In the genomic region with DNA sequence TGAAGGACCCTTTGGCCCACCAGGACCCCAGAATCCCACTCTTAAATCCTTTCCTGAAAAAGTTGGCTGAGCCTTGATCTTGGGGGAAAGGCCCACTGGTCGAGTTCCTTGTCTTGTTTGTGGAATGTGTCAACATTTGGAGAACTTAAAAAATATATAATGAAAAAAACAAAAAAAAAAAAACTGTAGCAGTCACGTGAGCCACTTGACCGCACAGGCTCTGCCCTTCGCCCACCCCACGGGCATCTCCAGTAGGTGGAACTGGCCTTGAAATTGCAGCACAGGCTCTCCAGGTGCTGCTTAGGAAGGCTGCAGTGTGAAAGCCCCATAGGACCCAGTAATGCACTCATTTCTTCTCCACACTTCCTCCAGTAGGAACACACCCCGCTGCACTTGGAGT, we compare ENCODE assay signal across 25 mouse cellular contexts.
"Had no signal": no experiment of that assay in that cellular context is flagged by ENCODE, and none has a peak within 500 bp of the region (broad histone marks: within the 10 kb centered on the region; RNA-seq: fewer than 3 reads in every experiment).

No protein-coding gene starts in this region.

- H3K4me1 ChIP-seq: hindbrain, embryonic 10.5 days; hindbrain, embryonic 12.5 days; intestine, embryonic 15.5 days; limb, embryonic 12.5 days; liver, embryonic 13.5 days had no signal

- H3K4me3 ChIP-seq: gastrocnemius, adult 2 months; heart, adult 2 months; heart, embryonic 13.5 days; heart, embryonic 15.5 days; hindbrain, embryonic 10.5 days; hindbrain, embryonic 12.5 days; intestine, embryonic 15.5 days; layer of hippocampus, adult 2 months; left cerebral cortex, adult 2 months; limb, embryonic 10.5 days; limb, embryonic 12.5 days; liver, embryonic 13.5 days had no signal

- H3K9me3 ChIP-seq: heart, embryonic 13.5 days; heart, embryonic 15.5 days; hindbrain, embryonic 10.5 days; hindbrain, embryonic 12.5 days; intestine, embryonic 15.5 days; limb, embryonic 10.5 days; limb, embryonic 12.5 days; liver, embryonic 13.5 days had no signal

- H3K27ac ChIP-seq: gastrocnemius, adult 2 months; heart, adult 2 months; heart, embryonic 13.5 days; heart, embryonic 15.5 days; hindbrain, embryonic 10.5 days; hindbrain, embryonic 12.5 days; hindbrain, embryonic 14.5 days; intestine, embryonic 15.5 days; layer of hippocampus, adult 2 months; left cerebral cortex, adult 2 months; limb, embryonic 10.5 days; limb, embryonic 12.5 days; liver, embryonic 13.5 days had no signal

- DNase-seq: gastrocnemius, adult 2 months; gastrocnemius, postnatal 10 days; gastrocnemius, postnatal 25 days; heart, adult 2 months; heart, postnatal 14 days; heart, postnatal 4 days; kidney, adult 18-20 months; kidney, adult 8-10 months; kidney, postnatal 10 days; kidney, postnatal 25 days; kidney, postnatal 4 days; liver; liver, embryonic 13.5 days had no signal

- H3K9ac ChIP-seq: heart, embryonic 13.5 days; heart, embryonic 15.5 days; hindbrain, embryonic 12.5 days; hindbrain, embryonic 14.5 days; intestine, embryonic 15.5 days; limb, embryonic 12.5 days; liver, embryonic 13.5 days had no signal

- H3K4me2 ChIP-seq: heart, embryonic 11.5 days; heart, embryonic 13.5 days; heart, embryonic 15.5 days; hindbrain, embryonic 12.5 days; hindbrain, embryonic 14.5 days; intestine, embryonic 15.5 days; limb, embryonic 12.5 days; liver, embryonic 11.5 days; liver, embryonic 13.5 days had no signal

- H3K27me3 ChIP-seq: heart, embryonic 13.5 days; heart, embryonic 15.5 days; hindbrain, embryonic 12.5 days; intestine, embryonic 15.5 days; limb, embryonic 12.5 days; liver, embryonic 13.5 days had no signal
